ENCODE assay signal across 8 mouse cellular contexts in genomic region chr5:114199116-114199777, GRCm38 (mm10). TPM values are rescaled to one million over a fixed set of nuclear protein-coding genes. Genes with fewer than 3 reads are reported as not detected.
A peak's percentile ranks its signal among the peaks of the same experiment; 100 is the strongest.
DNase-seq lines count a peak whose midpoint lies in the region; ATAC-seq and TF ChIP-seq lines count a peak whose summit lies in the region.

No protein-coding gene starts in this region.

- intact Hi-C loops in heart, adult 2 months (cut with DNase I) = loop anchor here (2.0 kb wide), 1 partner anchor 20 kb away; no protein-coding TSS in a partner anchor

- peak; percentile 94 for TF ChIP-seq EP300 in heart, adult 2 months (IDR thresholded peaks at IDR 0.05; ENCODE audit: insufficient read depth, low read depth, low read length)

- H3K27me3 ChIP-seq in heart, adult 2 months (ENCODE audit: control insufficient read depth, insufficient read depth, low read length) = no peaks in the 10 kb centered on the region
- H3K27me3 ChIP-seq in intestine, postnatal 0 days (replicated peaks; ENCODE audit: control insufficient read depth, insufficient read depth, low read length) = no peaks in the 10 kb centered on the region

- H3K4me1 ChIP-seq in heart, adult 2 months (ENCODE audit: control insufficient read depth, insufficient read depth, low read length) = peaks cover 6% of the 10 kb centered on the region; the same call in 1 of the 2 replicates
- no peaks in the 10 kb centered on the region for H3K4me1 ChIP-seq in intestine, postnatal 0 days (replicated peaks; ENCODE audit: control insufficient read depth, insufficient read depth, low read length)

- H3K9me3 ChIP-seq in intestine, postnatal 0 days (ENCODE audit: control insufficient read depth) = no peaks in the 10 kb centered on the region

- no peaks in the 10 kb centered on the region for H3K79me2 ChIP-seq in heart, adult 2 months (replicated peaks; ENCODE audit: control insufficient read depth, insufficient read depth, low read length)

- peak; percentile 28 for DNase-seq in testis, postnatal 10 days (ENCODE audit: low spot score)
- DNase-seq in testis, postnatal 14 days (ENCODE audit: low spot score) = no peak
- DNase-seq in heart, adult 2 months = peak; percentile 52 to 65
- peak; percentile 70 for DNase-seq in lung, postnatal 25 days (ENCODE audit: low spot score)
- no peak for DNase-seq in ovary, postnatal 10 days (ENCODE audit: low spot score)
- DNase-seq in layer of hippocampus, postnatal 14 days (ENCODE audit: low spot score in 2 of 2) = no peak
- no peak for DNase-seq in adrenal gland, adult 18-20 months (ENCODE audit: low spot score in 2 of 2)

- 21% methylated on average over 13 of the region's 13 CpGs for WGBS in heart, adult 2 months
- 30% methylated on average over 13 of the region's 13 CpGs for WGBS in intestine, postnatal 0 days

- H3K4me2 ChIP-seq in intestine, postnatal 0 days (replicated peaks; ENCODE audit: low read depth) = no peak overlapping the region

- H3K36me3 ChIP-seq in heart, adult 2 months (ENCODE audit: control insufficient read depth, insufficient read depth, low read length) = no peaks in the 10 kb centered on the region
- no peaks in the 10 kb centered on the region for H3K36me3 ChIP-seq in intestine, postnatal 0 days (ENCODE audit: control insufficient read depth, insufficient read depth)

- H3K27ac ChIP-seq in heart, adult 2 months = peak overlapping the region; percentile 49
- no peak overlapping the region for H3K27ac ChIP-seq in intestine, postnatal 0 days (ENCODE audit: low read depth, low read length)

- no peak for ATAC-seq in intestine, postnatal 0 days

- TF ChIP-seq POLR2A in heart, adult 2 months (IDR thresholded peaks at IDR 0.05; ENCODE audit: insufficient read depth, low read depth, low read length) = peak; percentile 37; the same call in 1 of the 2 replicates

- no peak overlapping the region for H3K9ac ChIP-seq in heart, adult 2 months (ENCODE audit: low read depth, low read length)
- no peak overlapping the region for H3K9ac ChIP-seq in intestine, postnatal 0 days (ENCODE audit: low read depth, low read length)

- peak; percentile 9; the same call in 1 of the 2 replicates for TF ChIP-seq CTCF in heart, adult 2 months (IDR thresholded peaks at IDR 0.05)
- peak; percentile 10 for TF ChIP-seq CTCF in intestine, postnatal 0 days (IDR thresholded peaks at IDR 0.05; ENCODE audit: low read depth)

- H3K4me3 ChIP-seq in heart, adult 2 months = no peak overlapping the region
- H3K4me3 ChIP-seq in intestine, postnatal 0 days (ENCODE audit: low read depth, low read length) = no peak overlapping the region

RNA-seq across cellular contexts. Expression of gene Acacb, which starts 52.9 kb away (rescaled TPM):
- total RNA-seq in heart, adult 2 months (2021) = 100 to 1,000 TPM; 205 to 251 TPM
- polyA plus RNA-seq in heart, adult 2 months (2012; rRNA removed) = 105 and 141 TPM in 2 replicates
- 0.69 and 1.1 TPM in 2 replicates for polyA plus RNA-seq in intestine, postnatal 0 days (2015; fragmentation: Nextera tagmentation; extraction: Ambion mirVana)
- 1 to 10 TPM; 6.5 to 7.1 TPM for total RNA-seq in layer of hippocampus, postnatal 14 days (2021)
- 100 to 1,000 TPM; 130 to 232 TPM for total RNA-seq in adrenal gland, adult 18-20 months (2021)

Comparison
In these comparisons a context has a peak if more than half of its experiments do, and no peak if none do; other contexts are left out.
1. DNase-seq: peak in testis, postnatal 10 days (single experiment), heart, adult 2 months (2 of 2) and lung, postnatal 25 days (single experiment); none in testis, postnatal 14 days (single experiment), ovary, postnatal 10 days (single experiment), layer of hippocampus, postnatal 14 days (0 of 2) and adrenal gland, adult 18-20 months (0 of 2).
2. RNA of gene Acacb, which starts 52.9 kb away (total RNA-seq): 205 to 251 TPM in heart, adult 2 months and 130 to 232 TPM in adrenal gland, adult 18-20 months; 6.5 to 7.1 TPM in layer of hippocampus, postnatal 14 days; every median in the first group is over 10 times any median in the second.